Mouse (Mus musculus): ENCODE measurements at regions not wholly inside any gene's neighbourhood (a gene's known extent, or its start where the extent isn't known, plus 50 kb on each side); places are given as distances from the start of the nearest gene placed in this dataset.

DNA sequence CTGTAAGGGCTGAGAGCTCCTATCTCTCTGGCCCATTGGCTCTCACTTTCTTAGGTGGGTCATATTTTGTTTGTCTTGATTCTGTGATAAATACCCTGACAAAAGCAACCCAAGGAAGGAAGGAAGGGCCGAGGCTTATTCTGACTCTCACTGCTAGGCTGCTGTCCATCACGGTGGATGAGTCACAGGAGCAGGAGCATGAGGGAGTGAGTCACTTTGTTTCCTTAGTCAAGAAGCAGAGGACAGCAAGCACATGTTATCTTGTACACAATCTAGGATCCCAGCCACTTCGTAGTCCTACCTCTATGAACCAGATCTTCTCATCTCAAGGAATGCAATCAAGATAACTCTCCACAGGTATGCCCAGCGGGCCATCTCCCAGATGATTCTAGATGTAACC lies 69.9 kb downstream of the Atp6v1g3 start:
- H3K4me3 ChIP-seq (ENCODE audit: low read depth, low read length), result no peak overlapping the region
- no peaks in the 10 kb centered on the region for H3K4me1 ChIP-seq (ENCODE audit: insufficient read depth)
- WGBS, result 66% methylated on average over 4 of the region's 4 CpGs
- no peak for ATAC-seq (ENCODE audit: insufficient read depth)
- H3K9me3 ChIP-seq (ENCODE audit: low read depth, low read length), result no peaks in the 10 kb centered on the region
- DNase-seq, result no peak
- no peak overlapping the region for H3K27ac ChIP-seq (ENCODE audit: low read depth)
- H3K9ac ChIP-seq, result no peak overlapping the region
- no peak overlapping the region for H3K4me2 ChIP-seq
- H3K36me3 ChIP-seq (ENCODE audit: insufficient read depth), result no peaks in the 10 kb centered on the region
- TF ChIP-seq CTCF (IDR thresholded peaks at IDR 0.05; ENCODE audit: low read depth), result no peak
- H3K27me3 ChIP-seq (ENCODE audit: insufficient read depth, low read length), result no peaks in the 10 kb centered on the region

DNA sequence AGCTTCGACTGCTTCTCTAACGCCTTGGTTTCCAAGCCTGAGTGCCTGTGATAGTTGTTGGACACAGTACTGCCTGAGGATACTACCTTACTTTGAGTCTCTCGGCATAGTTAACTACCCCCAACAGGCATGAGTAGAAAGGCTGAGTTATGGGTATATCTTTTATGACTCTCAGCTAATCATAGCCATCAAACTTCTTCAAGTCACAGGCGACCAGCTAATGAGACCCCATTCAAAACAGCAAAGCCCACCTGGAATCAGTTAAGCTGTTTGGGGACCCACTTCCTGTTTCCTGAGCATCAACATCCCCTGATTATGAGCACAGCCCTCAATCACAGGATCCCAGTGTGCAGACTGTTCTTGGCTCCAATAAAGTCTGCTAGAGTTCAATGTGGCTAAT lies 71.4 kb downstream of the Atp6v1g3 start:
- Histone ChIP-seq H3K4me3 (ENCODE audit: low read depth, low read length) (no peak overlapping the region), H3K36me3 (ENCODE audit: insufficient read depth) (no peaks in the 10 kb centered on the region), H3K27ac (ENCODE audit: low read depth) (no peak overlapping the region), H3K9ac (no peak overlapping the region), H3K4me1 (ENCODE audit: insufficient read depth) (no peaks in the 10 kb centered on the region), H3K9me3 (ENCODE audit: low read depth, low read length) (no peaks in the 10 kb centered on the region), H3K27me3 (ENCODE audit: insufficient read depth, low read length) (no peaks in the 10 kb centered on the region), H3K4me2 (no peak overlapping the region)
- ATAC-seq (ENCODE audit: insufficient read depth), result no peak
- no peak for TF ChIP-seq CTCF (IDR thresholded peaks at IDR 0.05; ENCODE audit: low read depth)
- WGBS, result 66% methylated on average over 4 of the region's 4 CpGs
- no peak for DNase-seq

DNA sequence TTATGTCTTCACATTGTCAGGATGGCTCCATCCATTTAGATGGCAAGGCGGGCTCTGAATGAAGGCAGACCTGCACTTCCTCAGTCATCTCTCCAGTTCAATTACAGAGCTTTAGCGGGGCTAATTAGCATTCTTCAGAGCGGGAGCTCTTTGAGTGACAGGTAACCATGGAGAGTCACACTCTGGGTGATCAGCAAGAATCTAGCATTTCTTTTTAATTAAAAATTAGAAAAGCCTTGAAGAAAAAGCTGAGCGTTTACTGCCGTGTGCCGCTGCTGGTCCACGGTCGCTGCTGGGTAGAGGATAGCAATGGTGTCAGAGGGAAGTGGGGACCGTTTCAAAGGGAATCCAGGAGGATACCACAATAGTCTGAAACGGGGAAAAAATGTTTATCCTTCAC lies 72.5 kb downstream of the Atp6v1g3 start:
- no peak overlapping the region for H3K9ac ChIP-seq
- WGBS, result 62% methylated on average over 10 of the region's 10 CpGs
- no peak overlapping the region for H3K27ac ChIP-seq (ENCODE audit: low read depth)
- H3K4me2 ChIP-seq, result no peak overlapping the region
- DNase-seq, result no peak
- no peak for ATAC-seq (ENCODE audit: insufficient read depth)
- no peaks in the 10 kb centered on the region for H3K36me3 ChIP-seq (ENCODE audit: insufficient read depth)
- TF ChIP-seq CTCF (IDR thresholded peaks at IDR 0.05; ENCODE audit: low read depth), result no peak
- no peaks in the 10 kb centered on the region for H3K27me3 ChIP-seq (ENCODE audit: insufficient read depth, low read length)
- no peaks in the 10 kb centered on the region for H3K4me1 ChIP-seq (ENCODE audit: insufficient read depth)
- H3K9me3 ChIP-seq (ENCODE audit: low read depth, low read length), result no peaks in the 10 kb centered on the region
- no peak overlapping the region for H3K4me3 ChIP-seq (ENCODE audit: low read depth, low read length)

DNA sequence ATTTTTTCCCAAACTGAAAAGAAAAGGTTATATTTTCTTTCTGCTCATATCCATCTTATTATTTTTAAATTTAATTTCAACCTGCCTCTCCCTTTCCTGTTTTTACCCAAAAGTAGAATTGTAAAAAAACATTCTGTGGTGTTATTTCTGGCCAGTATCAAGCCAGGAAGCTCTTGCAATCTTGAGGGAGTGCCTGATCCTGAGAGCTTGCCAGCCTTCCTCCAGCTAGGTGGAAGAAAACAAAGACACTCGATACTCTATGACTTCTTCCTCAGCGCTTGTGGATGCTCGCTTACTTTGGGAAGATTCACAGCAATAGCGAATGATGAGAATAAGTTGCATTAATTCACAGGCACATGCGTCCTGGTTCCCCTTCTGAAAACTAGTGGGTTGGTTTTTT lies 73.4 kb downstream of the Atp6v1g3 start:
- Histone ChIP-seq H3K9ac (no peak overlapping the region), H3K36me3 (ENCODE audit: insufficient read depth) (no peaks in the 10 kb centered on the region), H3K9me3 (ENCODE audit: low read depth, low read length) (no peaks in the 10 kb centered on the region), H3K4me2 (no peak overlapping the region), H3K27ac (ENCODE audit: low read depth) (no peak overlapping the region), H3K4me3 (ENCODE audit: low read depth, low read length) (no peak overlapping the region), H3K4me1 (ENCODE audit: insufficient read depth) (no peaks in the 10 kb centered on the region), H3K27me3 (ENCODE audit: insufficient read depth, low read length) (no peaks in the 10 kb centered on the region)
- WGBS, result 70% methylated on average over 5 of the region's 5 CpGs
- ATAC-seq (ENCODE audit: insufficient read depth) (no peak), DNase-seq (no peak)
- no peak for TF ChIP-seq CTCF (IDR thresholded peaks at IDR 0.05; ENCODE audit: low read depth)

DNA sequence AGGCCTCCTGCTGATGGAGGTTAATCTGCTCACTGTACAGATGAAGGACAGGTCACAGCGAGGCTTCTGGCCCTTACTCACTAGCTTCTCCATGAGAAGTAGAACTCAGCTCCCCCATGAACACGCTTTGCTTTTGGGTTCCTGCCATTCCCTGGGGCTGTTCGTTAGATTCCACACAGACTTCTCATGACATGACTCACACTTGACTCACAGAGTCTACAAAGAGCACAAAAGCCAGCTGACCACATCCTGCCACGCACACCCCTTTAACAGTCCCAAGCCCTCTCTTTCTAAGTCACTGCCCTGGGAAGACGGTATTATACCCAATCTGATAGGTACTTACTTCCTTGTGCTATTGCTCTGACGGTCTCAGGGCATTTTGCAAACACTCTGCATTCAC lies 74.9 kb downstream of the Atp6v1g3 start:
- WGBS, result 65% methylated on average over 6 of the region's 6 CpGs
- no peak overlapping the region for H3K4me2 ChIP-seq
- ATAC-seq (ENCODE audit: insufficient read depth) (no peak), DNase-seq (no peak)
- TF ChIP-seq CTCF (IDR thresholded peaks at IDR 0.05; ENCODE audit: low read depth), result no peak
- H3K4me3 ChIP-seq (ENCODE audit: low read depth, low read length), result no peak overlapping the region
- no peaks in the 10 kb centered on the region for H3K4me1 ChIP-seq (ENCODE audit: insufficient read depth)
- no peaks in the 10 kb centered on the region for H3K36me3 ChIP-seq (ENCODE audit: insufficient read depth)
- H3K27ac ChIP-seq (ENCODE audit: low read depth), result no peak overlapping the region
- H3K9ac ChIP-seq, result no peak overlapping the region
- H3K27me3 ChIP-seq (ENCODE audit: insufficient read depth, low read length), result no peaks in the 10 kb centered on the region
- H3K9me3 ChIP-seq (ENCODE audit: low read depth, low read length), result no peaks in the 10 kb centered on the region

DNA sequence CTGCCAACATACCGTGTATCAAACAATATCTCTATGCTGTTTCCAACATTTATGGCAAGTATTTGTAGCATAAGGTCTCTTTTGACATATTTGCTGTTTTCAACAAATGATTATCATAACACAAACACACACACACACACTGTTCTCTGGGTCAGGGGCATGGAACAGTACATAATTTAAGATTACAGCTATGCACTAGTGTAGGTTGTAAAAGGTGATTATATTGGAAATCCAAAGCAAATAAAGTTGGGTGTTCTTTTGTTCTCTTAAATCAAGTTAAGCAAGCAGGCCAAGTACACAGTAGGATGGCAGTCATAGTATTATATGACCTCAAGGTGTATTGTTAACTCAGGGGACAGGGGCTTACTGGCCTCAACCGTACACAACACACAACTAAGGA lies 75.6 kb downstream of the Atp6v1g3 start:
- H3K27me3 ChIP-seq (ENCODE audit: insufficient read depth, low read length), result no peaks in the 10 kb centered on the region
- H3K9me3 ChIP-seq (ENCODE audit: low read depth, low read length), result no peaks in the 10 kb centered on the region
- H3K9ac ChIP-seq, result no peak overlapping the region
- H3K4me2 ChIP-seq, result no peak overlapping the region
- H3K4me1 ChIP-seq (ENCODE audit: insufficient read depth), result no peaks in the 10 kb centered on the region
- H3K36me3 ChIP-seq (ENCODE audit: insufficient read depth), result no peaks in the 10 kb centered on the region
- WGBS, result 65% methylated on average over 2 of the region's 2 CpGs
- no peak for TF ChIP-seq CTCF (IDR thresholded peaks at IDR 0.05; ENCODE audit: low read depth)
- ATAC-seq (ENCODE audit: insufficient read depth) (no peak), DNase-seq (no peak)
- no peak overlapping the region for H3K27ac ChIP-seq (ENCODE audit: low read depth)
- H3K4me3 ChIP-seq (ENCODE audit: low read depth, low read length), result no peak overlapping the region

DNA sequence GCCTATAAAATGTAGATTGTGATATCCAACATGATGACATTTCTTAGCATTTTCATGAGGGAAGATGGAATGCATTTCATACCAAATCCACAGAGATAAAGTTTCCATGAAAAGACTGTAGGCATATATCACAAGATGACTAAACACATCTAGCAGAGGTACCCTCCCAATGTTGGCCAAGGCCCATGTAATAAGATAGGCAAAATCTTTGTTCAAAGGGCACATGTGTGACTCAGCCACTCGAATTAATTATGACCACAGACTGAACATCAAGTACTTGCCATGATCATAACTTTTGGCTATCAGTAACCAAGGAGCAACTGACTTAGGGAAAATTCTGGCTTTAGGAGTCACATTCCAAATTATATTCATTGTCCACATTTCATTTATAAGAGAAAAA lies 82.9 kb downstream of the Atp6v1g3 start:
- TF ChIP-seq CTCF (IDR thresholded peaks at IDR 0.05; ENCODE audit: low read depth), result no peak
- no peaks in the 10 kb centered on the region for H3K36me3 ChIP-seq (ENCODE audit: insufficient read depth)
- 47% methylated on average over 1 of the region's 1 CpGs for WGBS
- H3K27me3 ChIP-seq (ENCODE audit: insufficient read depth, low read length), result no peaks in the 10 kb centered on the region
- ATAC-seq (ENCODE audit: insufficient read depth) (no peak), DNase-seq (no peak)
- H3K27ac ChIP-seq (ENCODE audit: low read depth), result no peak overlapping the region
- H3K4me2 ChIP-seq, result no peak overlapping the region
- no peaks in the 10 kb centered on the region for H3K4me1 ChIP-seq (ENCODE audit: insufficient read depth)
- no peak overlapping the region for H3K4me3 ChIP-seq (ENCODE audit: low read depth, low read length)
- H3K9me3 ChIP-seq (ENCODE audit: low read depth, low read length), result no peaks in the 10 kb centered on the region
- no peak overlapping the region for H3K9ac ChIP-seq

Measured in lung, embryonic 14.5 days (tissue).